Mouse (Mus musculus): Measurements from ENCODE around the gene Pogz. TPM values are rescaled to one million over a fixed set of nuclear protein-coding genes. Genes with fewer than 3 reads are reported as not detected.
"Not testable (repeated sequence)": the region's sequence is repeated elsewhere in the genome, so short reads cannot be mapped to it uniquely, and the experiment has no call there.

The Pogz gene
- polyA plus RNA-seq, 1 experiment from 2014 or later = 12.7 TPM

- WGBS = 69% methylated on average over 5 of the region's 5 CpGs
- H3K27ac ChIP-seq (ENCODE audit: low read depth, low read length) = no peak overlapping the region
- no peak overlapping the region for H3K4me3 ChIP-seq (ENCODE audit: low read depth, low read length)
- H3K4me1 ChIP-seq (replicated peaks; ENCODE audit: control insufficient read depth, insufficient read depth, low read length) = peaks cover 8% of the 10 kb centered on the region
- H3K36me3 ChIP-seq (ENCODE audit: control insufficient read depth, insufficient read depth, low read length) = no peaks in the 10 kb centered on the region
- H3K4me2 ChIP-seq = no peak overlapping the region
- ATAC-seq (replicated peaks; ENCODE audit: low FRiP score) (no peak), DNase-seq (ENCODE audit: low spot score) (no peak)
- no peak overlapping the region for H3K9ac ChIP-seq (ENCODE audit: low read depth, low read length)
- no peaks in the 10 kb centered on the region for H3K27me3 ChIP-seq (replicated peaks; ENCODE audit: control insufficient read depth, insufficient read depth, low read length)
- no peaks in the 10 kb centered on the region for H3K9me3 ChIP-seq (ENCODE audit: control insufficient read depth, low read length)
These were observed 76.4 kb downstream of the Pogz start for GRCm38 (mm10) chr3:94913801-94914200.

GRCm38 (mm10) chr3:94915903-94916741, 78.8 kb downstream of the Pogz start:
- H3K4me1 ChIP-seq (replicated peaks; ENCODE audit: control insufficient read depth, insufficient read depth, low read length) = peaks cover 9% of the 10 kb centered on the region
- WGBS = 83% methylated on average over 7 of the region's 7 CpGs
- no peak for ATAC-seq (replicated peaks; ENCODE audit: low FRiP score)
- H3K27ac ChIP-seq (ENCODE audit: low read depth, low read length) = no peak overlapping the region
- H3K9me3 ChIP-seq (ENCODE audit: control insufficient read depth, low read length) = no peaks in the 10 kb centered on the region
- H3K27me3 ChIP-seq (replicated peaks; ENCODE audit: control insufficient read depth, insufficient read depth, low read length) = no peaks in the 10 kb centered on the region
- no peak overlapping the region for H3K4me3 ChIP-seq (ENCODE audit: low read depth, low read length)
- DNase-seq (ENCODE audit: low spot score) = no peak
- H3K4me2 ChIP-seq = no peak overlapping the region
- no peaks in the 10 kb centered on the region for H3K36me3 ChIP-seq (ENCODE audit: control insufficient read depth, insufficient read depth, low read length)
- H3K9ac ChIP-seq (ENCODE audit: low read depth, low read length) = no peak overlapping the region

- Histone ChIP-seq H3K4me2 (no peak overlapping the region), H3K9me3 (ENCODE audit: control insufficient read depth, low read length) (no peaks in the 10 kb centered on the region), H3K27ac (ENCODE audit: low read depth, low read length) (no peak overlapping the region), H3K27me3 (replicated peaks; ENCODE audit: control insufficient read depth, insufficient read depth, low read length) (no peaks in the 10 kb centered on the region), H3K9ac (ENCODE audit: low read depth, low read length) (no peak overlapping the region), H3K4me3 (ENCODE audit: low read depth, low read length) (no peak overlapping the region), H3K36me3 (ENCODE audit: control insufficient read depth, insufficient read depth, low read length) (no peaks in the 10 kb centered on the region), H3K4me1 (replicated peaks; ENCODE audit: control insufficient read depth, insufficient read depth, low read length) (peaks cover 12% of the 10 kb centered on the region)
- ATAC-seq (replicated peaks; ENCODE audit: low FRiP score) (peak; percentile 85), DNase-seq (ENCODE audit: low spot score) (no peak)
- WGBS = 60% methylated on average over 14 of the region's 14 CpGs
These were observed 80.5 kb downstream of the Pogz start for GRCm38 (mm10) chr3:94917816-94918361.

GRCm38 (mm10) chr3:94918845-94919244, 81.5 kb downstream of the Pogz start:
- Histone ChIP-seq H3K4me3 (ENCODE audit: low read depth, low read length) (no peak overlapping the region), H3K4me1 (replicated peaks; ENCODE audit: control insufficient read depth, insufficient read depth, low read length) (peaks cover 14% of the 10 kb centered on the region), H3K36me3 (ENCODE audit: control insufficient read depth, insufficient read depth, low read length) (no peaks in the 10 kb centered on the region), H3K27me3 (replicated peaks; ENCODE audit: control insufficient read depth, insufficient read depth, low read length) (no peaks in the 10 kb centered on the region), H3K27ac (ENCODE audit: low read depth, low read length) (no peak overlapping the region), H3K4me2 (no peak overlapping the region), H3K9me3 (ENCODE audit: control insufficient read depth, low read length) (no peaks in the 10 kb centered on the region), H3K9ac (ENCODE audit: low read depth, low read length) (no peak overlapping the region)
- no peak for ATAC-seq (replicated peaks; ENCODE audit: low FRiP score)
- WGBS = 81% methylated on average over 4 of the region's 4 CpGs
- no peak for DNase-seq (ENCODE audit: low spot score)

GRCm38 (mm10) chr3:94921104-94921503, 83.7 kb downstream of the Pogz start:
- H3K9ac ChIP-seq (ENCODE audit: low read depth, low read length) = no peak overlapping the region
- no peaks in the 10 kb centered on the region for H3K9me3 ChIP-seq (ENCODE audit: control insufficient read depth, low read length)
- DNase-seq (ENCODE audit: low spot score) = no peak
- no peaks in the 10 kb centered on the region for H3K36me3 ChIP-seq (ENCODE audit: control insufficient read depth, insufficient read depth, low read length)
- H3K4me3 ChIP-seq (ENCODE audit: low read depth, low read length) = no peak overlapping the region
- no peak overlapping the region for H3K27ac ChIP-seq (ENCODE audit: low read depth, low read length)
- H3K4me2 ChIP-seq = no peak overlapping the region
- ATAC-seq (replicated peaks; ENCODE audit: low FRiP score) = no peak
- H3K27me3 ChIP-seq (replicated peaks; ENCODE audit: control insufficient read depth, insufficient read depth, low read length) = no peaks in the 10 kb centered on the region
- WGBS = 59% methylated on average over 3 of the region's 3 CpGs
- H3K4me1 ChIP-seq (replicated peaks; ENCODE audit: control insufficient read depth, insufficient read depth, low read length) = peaks cover 24% of the 10 kb centered on the region

- Histone ChIP-seq H3K4me3 (ENCODE audit: low read depth, low read length) (no peak overlapping the region), H3K9ac (ENCODE audit: low read depth, low read length) (no peak overlapping the region), H3K36me3 (ENCODE audit: control insufficient read depth, insufficient read depth, low read length) (no peaks in the 10 kb centered on the region), H3K27ac (ENCODE audit: low read depth, low read length) (no peak overlapping the region), H3K4me2 (no peak overlapping the region), H3K9me3 (ENCODE audit: control insufficient read depth, low read length) (no peaks in the 10 kb centered on the region), H3K27me3 (replicated peaks; ENCODE audit: control insufficient read depth, insufficient read depth, low read length) (no peaks in the 10 kb centered on the region), H3K4me1 (replicated peaks; ENCODE audit: control insufficient read depth, insufficient read depth, low read length) (peaks cover 32% of the 10 kb centered on the region)
- ATAC-seq (replicated peaks; ENCODE audit: low FRiP score) (no peak), DNase-seq (ENCODE audit: low spot score) (no peak)
- whole genome bisulfite sequencing = 72% methylated on average over 3 of the region's 3 CpGs
These were observed 85.0 kb downstream of the Pogz start for GRCm38 (mm10) chr3:94922333-94922732.

- Histone ChIP-seq H3K9ac (ENCODE audit: low read depth, low read length) (no peak overlapping the region), H3K36me3 (ENCODE audit: control insufficient read depth, insufficient read depth, low read length) (no peaks in the 10 kb centered on the region), H3K27ac (ENCODE audit: low read depth, low read length) (no peak overlapping the region), H3K4me3 (ENCODE audit: low read depth, low read length) (no peak overlapping the region), H3K9me3 (ENCODE audit: control insufficient read depth, low read length) (no peaks in the 10 kb centered on the region), H3K4me2 (no peak overlapping the region), H3K4me1 (replicated peaks; ENCODE audit: control insufficient read depth, insufficient read depth, low read length) (peaks cover 25% of the 10 kb centered on the region), H3K27me3 (replicated peaks; ENCODE audit: control insufficient read depth, insufficient read depth, low read length) (no peaks in the 10 kb centered on the region)
- DNase-seq (ENCODE audit: low spot score) (no peak), ATAC-seq (replicated peaks; ENCODE audit: low FRiP score) (no peak)
- WGBS = 40% methylated on average over 8 of the region's 8 CpGs
These were observed 87.3 kb downstream of the Pogz start for GRCm38 (mm10) chr3:94924688-94925087.

GRCm38 (mm10) chr3:94926301-94926736, 89.0 kb downstream of the Pogz start:
- ATAC-seq (replicated peaks; ENCODE audit: low FRiP score) = peak; percentile 96
- 23% methylated on average over 4 of the region's 4 CpGs for WGBS

GRCm38 (mm10) chr3:94928979-94929378, 91.6 kb downstream of the Pogz start:
- not testable (repeated sequence) for H3K27ac ChIP-seq (ENCODE audit: low read depth, low read length); H3K4me3 ChIP-seq (ENCODE audit: low read depth, low read length); H3K36me3 ChIP-seq (ENCODE audit: control insufficient read depth, insufficient read depth, low read length); H3K9ac ChIP-seq (ENCODE audit: low read depth, low read length); H3K4me2 ChIP-seq; H3K9me3 ChIP-seq (ENCODE audit: control insufficient read depth, low read length); H3K27me3 ChIP-seq (replicated peaks; ENCODE audit: control insufficient read depth, insufficient read depth, low read length); ATAC-seq (replicated peaks; ENCODE audit: low FRiP score); DNase-seq (ENCODE audit: low spot score)
- peaks cover 30% of the 10 kb centered on the region for H3K4me1 ChIP-seq (replicated peaks; ENCODE audit: control insufficient read depth, insufficient read depth, low read length)
- WGBS = 88% methylated on average over 3 of the region's 4 CpGs

More at GRCm38 (mm10) chr3:94926301-94926736, 89.0 kb downstream of the Pogz start:
- not testable (repeated sequence) for H3K4me3 ChIP-seq (ENCODE audit: low read depth, low read length); H3K9ac ChIP-seq (ENCODE audit: low read depth, low read length); H3K27me3 ChIP-seq (replicated peaks; ENCODE audit: control insufficient read depth, insufficient read depth, low read length); H3K9me3 ChIP-seq (ENCODE audit: control insufficient read depth, low read length); H3K36me3 ChIP-seq (ENCODE audit: control insufficient read depth, insufficient read depth, low read length); DNase-seq (ENCODE audit: low spot score)
- peak overlapping the region; percentile 40 for H3K27ac ChIP-seq (ENCODE audit: low read depth, low read length)
- H3K4me2 ChIP-seq = peak overlapping the region; percentile 23; the same call in 1 of the 2 replicates
- H3K4me1 ChIP-seq (replicated peaks; ENCODE audit: control insufficient read depth, insufficient read depth, low read length) = peaks cover 23% of the 10 kb centered on the region

All from liver, embryonic 11.5 days (tissue).